Mouse (Mus musculus): ENCODE results near the gene Helt. TPM values are rescaled to one million over a fixed set of nuclear protein-coding genes. Genes with fewer than 3 reads are reported as not detected.

Helt gene
- total and polyA plus RNA-seq, 2 experiments from 2014 or later = 0.81 to 0.90 TPM

GRCm38 (mm10) chr8:46322421-46322820 is 27.9 kb upstream of the Helt start:
- no peaks in the 10 kb centered on the region for H3K9me3 ChIP-seq (ENCODE audit: low read length)
- no peak for TF ChIP-seq CTCF (IDR thresholded peaks at IDR 0.05; ENCODE audit: low read depth)
- peaks cover 5% of the 10 kb centered on the region; the same call in 1 of the 2 replicates for H3K4me1 ChIP-seq (ENCODE audit: insufficient read depth)
- H3K4me2 ChIP-seq (ENCODE audit: low read depth) = no peak overlapping the region
- no peak overlapping the region for H3K9ac ChIP-seq
- H3K36me3 ChIP-seq (ENCODE audit: insufficient read depth) = no peaks in the 10 kb centered on the region
- ATAC-seq (no peak), DNase-seq (no peak)
- H3K27ac ChIP-seq (ENCODE audit: low read depth, low read length) = no peak overlapping the region
- 96% methylated on average over 4 of the region's 4 CpGs for WGBS
- no peak overlapping the region for H3K4me3 ChIP-seq (ENCODE audit: low read depth, low read length)
- H3K27me3 ChIP-seq (ENCODE audit: insufficient read depth, low read length) = no peaks in the 10 kb centered on the region

- Histone ChIP-seq H3K27me3 (ENCODE audit: insufficient read depth, low read length) (no peaks in the 10 kb centered on the region), H3K9me3 (ENCODE audit: low read length) (no peaks in the 10 kb centered on the region), H3K4me1 (ENCODE audit: insufficient read depth) (peaks cover 5% of the 10 kb centered on the region; the same call in 1 of the 2 replicates), H3K36me3 (ENCODE audit: insufficient read depth) (no peaks in the 10 kb centered on the region), H3K9ac (no peak overlapping the region), H3K4me3 (ENCODE audit: low read depth, low read length) (no peak overlapping the region), H3K4me2 (ENCODE audit: low read depth) (no peak overlapping the region), H3K27ac (ENCODE audit: low read depth, low read length) (no peak overlapping the region)
- 93% methylated on average over 5 of the region's 5 CpGs for WGBS
- TF ChIP-seq CTCF (IDR thresholded peaks at IDR 0.05; ENCODE audit: low read depth) = no peak
- no peak for DNase-seq
- no peak for ATAC-seq
These were observed 24.3 kb upstream of the Helt start for GRCm38 (mm10) chr8:46318802-46319201.

- Histone ChIP-seq H3K27ac (ENCODE audit: low read depth, low read length) (no peak overlapping the region), H3K9me3 (ENCODE audit: low read length) (no peaks in the 10 kb centered on the region), H3K4me1 (ENCODE audit: insufficient read depth) (no peaks in the 10 kb centered on the region), H3K4me3 (ENCODE audit: low read depth, low read length) (no peak overlapping the region), H3K36me3 (ENCODE audit: insufficient read depth) (no peaks in the 10 kb centered on the region), H3K9ac (no peak overlapping the region), H3K4me2 (ENCODE audit: low read depth) (no peak overlapping the region), H3K27me3 (ENCODE audit: insufficient read depth, low read length) (no peaks in the 10 kb centered on the region)
- ATAC-seq (no peak), DNase-seq (no peak)
- no peak for TF ChIP-seq CTCF (IDR thresholded peaks at IDR 0.05; ENCODE audit: low read depth)
- 66% methylated on average over 7 of the region's 7 CpGs for WGBS
These were observed 22.7 kb upstream of the Helt start for GRCm38 (mm10) chr8:46317161-46317560.

DNA sequence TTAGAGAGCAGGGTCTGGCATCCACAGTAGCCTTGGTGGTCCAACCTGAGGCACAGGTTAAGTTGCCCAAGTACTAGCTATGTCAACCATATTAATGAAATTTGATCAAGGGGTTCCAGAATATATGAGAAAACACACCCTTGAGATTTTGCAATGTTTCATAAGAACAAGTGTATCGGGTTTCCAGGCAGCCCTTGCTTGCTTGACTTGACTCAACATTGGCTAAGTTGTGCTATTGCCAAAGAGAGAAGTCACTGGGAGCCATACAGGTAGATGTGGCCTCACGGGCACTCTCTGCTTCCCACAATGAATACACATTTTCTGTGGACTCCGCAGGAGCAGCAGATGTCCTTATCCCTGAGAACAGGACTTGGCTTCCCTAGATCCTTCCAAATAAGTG is 19.3 kb upstream of the Helt start:
- Histone ChIP-seq H3K9ac (no peak overlapping the region), H3K27ac (ENCODE audit: low read depth, low read length) (no peak overlapping the region), H3K4me2 (ENCODE audit: low read depth) (no peak overlapping the region), H3K9me3 (ENCODE audit: low read length) (no peaks in the 10 kb centered on the region), H3K4me1 (ENCODE audit: insufficient read depth) (no peaks in the 10 kb centered on the region), H3K27me3 (ENCODE audit: insufficient read depth, low read length) (no peaks in the 10 kb centered on the region), H3K36me3 (ENCODE audit: insufficient read depth) (no peaks in the 10 kb centered on the region), H3K4me3 (ENCODE audit: low read depth, low read length) (no peak overlapping the region)
- TF ChIP-seq CTCF (IDR thresholded peaks at IDR 0.05; ENCODE audit: low read depth) = no peak
- WGBS = 90% methylated on average over 3 of the region's 3 CpGs
- DNase-seq (no peak), ATAC-seq (no peak)

GRCm38 (mm10) chr8:46311159-46311558 is 16.7 kb upstream of the Helt start:
- Histone ChIP-seq H3K4me1 (ENCODE audit: insufficient read depth) (no peaks in the 10 kb centered on the region), H3K9ac (no peak overlapping the region), H3K36me3 (ENCODE audit: insufficient read depth) (no peaks in the 10 kb centered on the region), H3K4me2 (ENCODE audit: low read depth) (no peak overlapping the region), H3K27ac (ENCODE audit: low read depth, low read length) (no peak overlapping the region), H3K27me3 (ENCODE audit: insufficient read depth, low read length) (no peaks in the 10 kb centered on the region), H3K4me3 (ENCODE audit: low read depth, low read length) (no peak overlapping the region), H3K9me3 (ENCODE audit: low read length) (no peaks in the 10 kb centered on the region)
- ATAC-seq (peak; percentile 85), DNase-seq (peak; percentile 90)
- TF ChIP-seq CTCF (IDR thresholded peaks at IDR 0.05; ENCODE audit: low read depth) = peak; percentile 91
- 8% methylated on average over 10 of the region's 10 CpGs for WGBS

DNA sequence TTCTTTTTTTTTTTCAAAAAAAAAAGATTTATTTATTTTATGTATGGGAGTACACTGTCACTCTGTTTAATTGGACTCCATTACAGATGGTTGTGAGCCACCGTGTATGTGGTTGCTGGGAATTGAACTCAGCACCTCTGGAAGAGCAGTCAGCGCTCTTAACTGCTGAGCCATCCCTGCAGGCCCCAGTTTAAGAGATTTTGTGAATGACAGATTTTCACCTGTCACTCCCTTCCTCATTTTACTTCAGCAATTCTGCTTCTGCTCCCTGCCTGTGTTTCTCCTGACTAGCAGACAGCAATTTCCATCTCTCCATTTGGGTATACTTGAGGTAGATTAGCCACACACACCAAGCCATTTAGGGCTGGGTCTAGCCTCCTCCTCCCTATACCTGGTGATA is 13.7 kb upstream of the Helt start:
- WGBS = 79% methylated on average over 2 of the region's 2 CpGs
- no peaks in the 10 kb centered on the region for H3K27me3 ChIP-seq (ENCODE audit: insufficient read depth, low read length)
- H3K27ac ChIP-seq (ENCODE audit: low read depth, low read length) = no peak overlapping the region
- H3K9ac ChIP-seq = no peak overlapping the region
- ATAC-seq (no peak), DNase-seq (no peak)
- no peaks in the 10 kb centered on the region for H3K4me1 ChIP-seq (ENCODE audit: insufficient read depth)
- H3K4me2 ChIP-seq (ENCODE audit: low read depth) = no peak overlapping the region
- no peaks in the 10 kb centered on the region for H3K36me3 ChIP-seq (ENCODE audit: insufficient read depth)
- no peak overlapping the region for H3K4me3 ChIP-seq (ENCODE audit: low read depth, low read length)
- TF ChIP-seq CTCF (IDR thresholded peaks at IDR 0.05; ENCODE audit: low read depth) = no peak
- no peaks in the 10 kb centered on the region for H3K9me3 ChIP-seq (ENCODE audit: low read length)

GRCm38 (mm10) chr8:46305733-46306349 is 11.4 kb upstream of the Helt start:
- WGBS = 5% methylated on average over 9 of the region's 9 CpGs

More at GRCm38 (mm10) chr8:46305733-46306349, 11.4 kb upstream of the Helt start:
- peak; percentile 70 for DNase-seq
- H3K4me2 ChIP-seq (ENCODE audit: low read depth) = no peak overlapping the region
- no peaks in the 10 kb centered on the region for H3K27me3 ChIP-seq (ENCODE audit: insufficient read depth, low read length)
- H3K9ac ChIP-seq = no peak overlapping the region
- TF ChIP-seq CTCF (IDR thresholded peaks at IDR 0.05; ENCODE audit: low read depth) = peak; percentile 74
- no peak for ATAC-seq
- H3K4me1 ChIP-seq (ENCODE audit: insufficient read depth) = no peaks in the 10 kb centered on the region
- H3K4me3 ChIP-seq (ENCODE audit: low read depth, low read length) = no peak overlapping the region
- no peaks in the 10 kb centered on the region for H3K9me3 ChIP-seq (ENCODE audit: low read length)
- no peaks in the 10 kb centered on the region for H3K36me3 ChIP-seq (ENCODE audit: insufficient read depth)
- H3K27ac ChIP-seq (ENCODE audit: low read depth, low read length) = no peak overlapping the region

All from forebrain, postnatal 0 days (tissue).